Mouse (Mus musculus) MEL (cell line): ENCODE data around the gene Dand5. TPM values are rescaled to one million over a fixed set of nuclear protein-coding genes. Genes with fewer than 3 reads are reported as not detected.

Source experiments
- DNase-seq: peaks from one replicate; pipeline ENCODE4 v3.0.0; 2011; ENCODE audit warnings: low read depth, low spot score
- H3K27ac ChIP-seq: 2 replicates; pipeline ENCODE4 v1.5.1; 2012; ENCODE audit warnings: low read depth, mild to moderate bottlenecking, control low read depth, low read length, moderate library complexity; ENCODE audit not compliant: control insufficient read depth
- H3K27me3 ChIP-seq, 2 experiments: fragments of 150-350 bp in 1 of 2; sonication (generic) in 1 of 2; 2 replicates each; pipeline ENCODE4 v1.6.1; 2012; ENCODE audit warnings: low read length in 2 of 2, mild to moderate bottlenecking in 2 of 2, improper control_type of control experiment in 1 of 2, moderate library complexity in 1 of 2; ENCODE audit not compliant: insufficient read depth in 2 of 2, control insufficient read depth in 1 of 2
- H3K36me3 ChIP-seq, 2 experiments: 2 replicates each; pipeline ENCODE4 v1.6.1; 2012 to 2014; ENCODE audit warnings: low read length in 2 of 2, improper control_type of control experiment in 1 of 2, inconsistent platforms in 1 of 2, mild to moderate bottlenecking in 1 of 2; ENCODE audit not compliant: insufficient read depth in 2 of 2, control insufficient read depth in 1 of 2
- H3K4me1 ChIP-seq, 2 experiments: fragments of 150-350 bp in 1 of 2; sonication (generic) in 1 of 2; 2 replicates each; pipeline ENCODE4 v1.6.1; 2012; ENCODE audit warnings: low read length in 2 of 2, improper control_type of control experiment in 1 of 2, mild to moderate bottlenecking in 1 of 2; ENCODE audit not compliant: insufficient read depth in 2 of 2, control insufficient read depth in 1 of 2
- H3K4me3 ChIP-seq, 2 experiments: fragments of 150-350 bp in 1 of 2; sonication (generic) in 1 of 2; 2 replicates each; pipeline ENCODE4 v1.5.1; 2012; ENCODE audit warnings: low read depth in 2 of 2, low read length in 2 of 2, mild to moderate bottlenecking in 2 of 2, moderate library complexity in 2 of 2, control low read depth in 1 of 2, improper control_type of control experiment in 1 of 2; ENCODE audit not compliant: control insufficient read depth in 1 of 2, insufficient read depth in 1 of 2
- H3K79me2 ChIP-seq: 2 replicates; pipeline ENCODE4 v1.6.1; 2012; ENCODE audit warnings: mild to moderate bottlenecking, low read length, moderate library complexity; ENCODE audit not compliant: control insufficient read depth, poor library complexity, insufficient read depth
- H3K9ac ChIP-seq: 2 replicates; pipeline ENCODE4 v1.6.1; 2012; ENCODE audit warnings: low read depth, mild to moderate bottlenecking, control low read depth, low read length, moderate library complexity; ENCODE audit not compliant: control insufficient read depth, poor library complexity, severe bottlenecking
- H3K9me3 ChIP-seq: fragments of 150-350 bp; sonication (generic); replicated peaks from 2 replicates; pipeline ENCODE4 v1.6.1; 2012; ENCODE audit warnings: mild to moderate bottlenecking, low read length, improper control_type of control experiment, moderate library complexity; ENCODE audit not compliant: insufficient read depth
- BHLHE40 ChIP-seq: IDR thresholded peaks from 2 replicates; pipeline ENCODE4 v1.6.1; 2012; ENCODE audit warnings: low read depth, mild to moderate bottlenecking, inconsistent platforms, low read length, improper control_type of control experiment, borderline replicate concordance
- CHD1 ChIP-seq: IDR thresholded peaks from 2 replicates; pipeline ENCODE4 v1.6.1; 2012; ENCODE audit warnings: low read depth, mild to moderate bottlenecking, inconsistent platforms, low read length, improper control_type of control experiment
- CTCF ChIP-seq, 3 experiments: IDR thresholded peaks in 2 of 3; conservative IDR thresholded peaks in 1 of 3; 2 replicates each; pipeline ENCODE4 v1.5.1; 2011 to 2012; ENCODE audit warnings: low read length in 3 of 3, low read depth in 2 of 3, mild to moderate bottlenecking in 2 of 3, improper control_type of control experiment in 1 of 3, inconsistent platforms in 1 of 3, mixed read lengths in 1 of 3, moderate library complexity in 1 of 3; ENCODE audit not compliant: control insufficient read depth in 1 of 3, insufficient read depth in 1 of 3, poor library complexity in 1 of 3, severe bottlenecking in 1 of 3
- EP300 ChIP-seq, 2 experiments: IDR thresholded peaks; 2 replicates each; pipeline ENCODE4 v1.6.1; 2011; ENCODE audit warnings: improper control_type of control experiment in 2 of 2, low read length in 2 of 2, low read depth in 1 of 2, mild to moderate bottlenecking in 1 of 2
- GABPA ChIP-seq: IDR thresholded peaks from 2 replicates; pipeline ENCODE4 v1.6.1; 2012; ENCODE audit warnings: low read depth, mild to moderate bottlenecking, inconsistent platforms, low read length, improper control_type of control experiment, moderate library complexity
- JUND ChIP-seq: IDR thresholded peaks from 2 replicates; pipeline ENCODE4 v1.6.1; 2011; ENCODE audit warnings: low read depth, mild to moderate bottlenecking, improper control_type of control experiment, low read length
- MAFK ChIP-seq: IDR thresholded peaks from 2 replicates; pipeline ENCODE4 v1.6.1; 2011; ENCODE audit warnings: low read depth, mild to moderate bottlenecking, low read length, improper control_type of control experiment, borderline replicate concordance
- MAX ChIP-seq: IDR thresholded peaks from 2 replicates; pipeline ENCODE4 v1.6.1; 2011; ENCODE audit warnings: low read length, improper control_type of control experiment
- MAZ ChIP-seq: IDR thresholded peaks from 2 replicates; pipeline ENCODE4 v1.6.1; 2012; ENCODE audit warnings: low read depth, mild to moderate bottlenecking, inconsistent platforms, low read length, improper control_type of control experiment
- MEF2A ChIP-seq: IDR thresholded peaks from 2 replicates; pipeline ENCODE4 v1.6.1; 2014; ENCODE audit warnings: low read depth, mild to moderate bottlenecking, inconsistent platforms, low read length, improper control_type of control experiment; ENCODE audit not compliant: poor library complexity, insufficient replicate concordance, severe bottlenecking; ENCODE audit errors: extremely low read depth
- MXI1 ChIP-seq: IDR thresholded peaks from 2 replicates; pipeline ENCODE4 v1.6.1; 2011; ENCODE audit warnings: mild to moderate bottlenecking, low read depth, low read length, improper control_type of control experiment
- MYB ChIP-seq: IDR thresholded peaks from 2 replicates; pipeline ENCODE4 v1.6.1; 2011; ENCODE audit warnings: mild to moderate bottlenecking, low read depth, low read length, improper control_type of control experiment
- MYC ChIP-seq: IDR thresholded peaks from 2 replicates; pipeline ENCODE4 v1.6.1; 2011; ENCODE audit warnings: low read depth, mild to moderate bottlenecking, low read length, improper control_type of control experiment, moderate library complexity
- NELFE ChIP-seq: IDR thresholded peaks from 2 replicates; pipeline ENCODE4 v1.6.1; 2011; ENCODE audit warnings: low read depth, low read length, improper control_type of control experiment
- NRF1 ChIP-seq: IDR thresholded peaks from 2 replicates; pipeline ENCODE4 v1.6.1; 2014; ENCODE audit warnings: low read depth, mild to moderate bottlenecking, inconsistent platforms, low read length, improper control_type of control experiment, moderate library complexity; ENCODE audit not compliant: poor library complexity, insufficient read depth, severe bottlenecking
- POLR2A ChIP-seq, 2 experiments: IDR thresholded peaks; 2 replicates each; pipeline ENCODE4 v1.6.1; 2011 to 2012; ENCODE audit warnings: low read length in 2 of 2, mild to moderate bottlenecking in 2 of 2, control low read depth in 1 of 2, improper control_type of control experiment in 1 of 2, low read depth in 1 of 2, moderate library complexity in 1 of 2; ENCODE audit not compliant: control insufficient read depth in 1 of 2, insufficient read depth in 1 of 2, poor library complexity in 1 of 2
- RAD21 ChIP-seq: IDR thresholded peaks from 2 replicates; pipeline ENCODE4 v1.6.1; 2011; ENCODE audit warnings: mild to moderate bottlenecking, low read depth, low read length, improper control_type of control experiment
- SIN3A ChIP-seq: IDR thresholded peaks from 2 replicates; pipeline ENCODE4 v1.6.1; 2012; ENCODE audit warnings: low read length, improper control_type of control experiment, inconsistent platforms
- SMC3 ChIP-seq: IDR thresholded peaks from 2 replicates; pipeline ENCODE4 v1.6.1; 2011; ENCODE audit warnings: low read depth, low read length, improper control_type of control experiment
- TAL1 ChIP-seq: IDR thresholded peaks from 2 replicates; pipeline ENCODE4 v1.6.1; 2012; ENCODE audit warnings: mild to moderate bottlenecking, inconsistent platforms, low read length, moderate library complexity, mixed read lengths
- USF1 ChIP-seq: IDR thresholded peaks from 2 replicates; pipeline ENCODE4 v1.6.1; 2014; ENCODE audit warnings: low read depth, mild to moderate bottlenecking, inconsistent platforms, low read length, improper control_type of control experiment, moderate library complexity
- USF2 ChIP-seq, 2 experiments: IDR thresholded peaks; 2 replicates each; pipeline ENCODE4 v1.6.1; 2011 to 2012; ENCODE audit warnings: improper control_type of control experiment in 2 of 2, low read length in 2 of 2, borderline replicate concordance in 1 of 2, inconsistent platforms in 1 of 2, low read depth in 1 of 2, mild to moderate bottlenecking in 1 of 2; ENCODE audit not compliant: insufficient read depth in 1 of 2
- ZC3H11A ChIP-seq: IDR thresholded peaks from 2 replicates; pipeline ENCODE4 v1.6.1; 2012; ENCODE audit warnings: low read depth, mild to moderate bottlenecking, inconsistent platforms, low read length, improper control_type of control experiment
- ZKSCAN1 ChIP-seq: IDR thresholded peaks from 2 replicates; pipeline ENCODE4 v1.6.1; 2012; ENCODE audit warnings: low read depth, mild to moderate bottlenecking, inconsistent platforms, low read length, improper control_type of control experiment, moderate library complexity
- ZMIZ1 ChIP-seq: IDR thresholded peaks from 2 replicates; pipeline ENCODE4 v1.6.1; 2012; ENCODE audit warnings: low read depth, mild to moderate bottlenecking, inconsistent platforms, low read length, improper control_type of control experiment, moderate library complexity
- polyA plus RNA-seq, 2 experiments: library from polyadenylated mRNA; stranded (reverse) in 1 of 2; unstranded in 1 of 2; fragments of >175 nt in 1 of 2; fragments of >200 nt in 1 of 2; gene quantifications; 2 replicates each; pipeline versions ENCODE4 v1.2.1 to v1.2.4; 2012; ENCODE audit warnings: low replicate concordance in 2 of 2, low read depth in 1 of 2; ENCODE audit not compliant: insufficient read length in 2 of 2, insufficient read depth in 1 of 2, missing spikeins in 1 of 2
- total RNA-seq: library from RNA; depleted of rRNA; stranded (reverse); fragments of 300-350 nt; gene quantifications from 2 replicates; pipeline ENCODE4 v1.2.3, GENCODE M21; 2012

Gene Dand5
- total and polyA plus RNA-seq, 3 experiments: 1.7 to 2.2 TPM; not detected in 1

DNA sequence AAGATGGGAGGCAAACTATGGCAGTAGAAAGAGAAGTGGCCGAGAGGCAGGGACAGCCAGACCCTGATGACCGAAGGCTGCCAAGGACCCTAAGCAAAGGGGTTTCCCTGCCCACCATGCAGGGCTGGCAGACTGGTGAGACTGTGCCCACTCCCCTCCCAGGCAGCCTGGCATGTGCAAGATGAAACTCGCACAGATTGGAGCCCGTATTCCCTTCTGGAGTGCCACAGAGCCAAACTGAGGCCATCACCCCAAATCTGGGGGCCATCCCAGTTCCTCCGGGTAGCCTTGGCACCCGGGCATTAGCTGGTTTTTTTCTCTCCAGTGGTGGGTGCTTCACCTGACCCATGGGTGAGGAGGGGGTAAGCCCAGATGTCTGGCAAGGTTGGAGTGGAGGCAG lies 24.7 kb downstream of the Dand5 start:
- Histone ChIP-seq H3K4me3 (no peak overlapping the region), H3K36me3 (no peaks in the 10 kb centered on the region; a peak in 1 of 4 replicates), H3K4me1 (peaks cover 2 to 14% of the 10 kb centered on the region in 2 experiments; a peak in 2 of 4 replicates), H3K27ac (no peak overlapping the region), H3K9me3 (no peaks in the 10 kb centered on the region), H3K9ac (no peak overlapping the region), H3K79me2 (peaks cover 49% of the 10 kb centered on the region), H3K27me3 (no peaks in the 10 kb centered on the region)
- no peak for DNase-seq
- TF ChIP-seq POLR2A (IDR thresholded peaks at IDR 0.05; ENCODE audit: control insufficient read depth in 1 of 2, insufficient read depth in 1 of 2, low read depth in 1 of 2, low read length in 2 of 2, poor library complexity in 1 of 2): no peak
- TF ChIP-seq MAFK: no peak
- TF ChIP-seq NRF1: no peak
- TF ChIP-seq NELFE: no peak
- TF ChIP-seq RAD21: no peak
- TF ChIP-seq ZKSCAN1: no peak
- no peak for TF ChIP-seq USF1
- no peak for TF ChIP-seq MXI1

- no peak overlapping the region for H3K27ac ChIP-seq
Observed at GRCm38 (mm10) chr8:84797256-84797797, 25.3 kb downstream of the Dand5 start.

GRCm38 (mm10) chr8:84794486-84794885 lies 28.1 kb downstream of the Dand5 start:
- DNase-seq: no peak
- Histone ChIP-seq H3K27me3 (no peaks in the 10 kb centered on the region), H3K9me3 (no peaks in the 10 kb centered on the region), H3K9ac (no peak overlapping the region), H3K4me1 (peaks cover 0 to 7% of the 10 kb centered on the region in 2 experiments; a peak in 2 of 4 replicates), H3K36me3 (no peaks in the 10 kb centered on the region; a peak in 1 of 4 replicates), H3K4me3 (no peak overlapping the region), H3K27ac (no peak overlapping the region), H3K79me2 (peaks cover 56% of the 10 kb centered on the region)
- TF ChIP-seq MAX: no peak
- TF ChIP-seq SIN3A: no peak
- TF ChIP-seq MEF2A: no peak
- no peak for TF ChIP-seq USF2 (IDR thresholded peaks at IDR 0.05; ENCODE audit: borderline replicate concordance in 1 of 2, insufficient read depth in 1 of 2, low read depth in 1 of 2, low read length in 2 of 2)
- no peak for TF ChIP-seq ZC3H11A
- TF ChIP-seq GABPA: no peak
- no peak for TF ChIP-seq CHD1
- TF ChIP-seq MAFK: no peak
- TF ChIP-seq JUND: no peak
- TF ChIP-seq MAZ: no peak
- TF ChIP-seq MYB: no peak
- no peak for TF ChIP-seq USF1
- no peak for TF ChIP-seq SMC3
- TF ChIP-seq ZKSCAN1: no peak
- no peak for TF ChIP-seq TAL1

More at GRCm38 (mm10) chr8:84797256-84797797, 25.3 kb downstream of the Dand5 start:
- DNase-seq: no peak
- Histone ChIP-seq H3K4me1 (peaks cover 2 to 14% of the 10 kb centered on the region in 2 experiments; a peak in 2 of 4 replicates), H3K36me3 (no peaks in the 10 kb centered on the region; a peak in 1 of 4 replicates), H3K9ac (no peak overlapping the region), H3K27me3 (no peaks in the 10 kb centered on the region), H3K79me2 (peaks cover 52% of the 10 kb centered on the region), H3K9me3 (no peaks in the 10 kb centered on the region), H3K4me3 (no peak overlapping the region)
- TF ChIP-seq CTCF (IDR thresholded peaks at IDR 0.05 in 2 of 3, conservative IDR thresholded peaks at IDR 0.05 in 1 of 3; ENCODE audit: control insufficient read depth in 1 of 3, insufficient read depth in 1 of 3, low read depth in 2 of 3, low read length in 3 of 3, poor library complexity in 1 of 3, severe bottlenecking in 1 of 3) (no peak), MEF2A (no peak), ZMIZ1 (no peak), SIN3A (no peak), TAL1 (no peak), MAZ (no peak), POLR2A (IDR thresholded peaks at IDR 0.05; ENCODE audit: control insufficient read depth in 1 of 2, insufficient read depth in 1 of 2, low read depth in 1 of 2, low read length in 2 of 2, poor library complexity in 1 of 2) (no peak), EP300 (IDR thresholded peaks at IDR 0.05; ENCODE audit: low read depth in 1 of 2, low read length in 2 of 2) (no peak), RAD21 (no peak), MYC (no peak), USF1 (no peak), BHLHE40 (no peak)
